22 mouse cellular contexts compared by ENCODE assay signal in the genomic region with DNA sequence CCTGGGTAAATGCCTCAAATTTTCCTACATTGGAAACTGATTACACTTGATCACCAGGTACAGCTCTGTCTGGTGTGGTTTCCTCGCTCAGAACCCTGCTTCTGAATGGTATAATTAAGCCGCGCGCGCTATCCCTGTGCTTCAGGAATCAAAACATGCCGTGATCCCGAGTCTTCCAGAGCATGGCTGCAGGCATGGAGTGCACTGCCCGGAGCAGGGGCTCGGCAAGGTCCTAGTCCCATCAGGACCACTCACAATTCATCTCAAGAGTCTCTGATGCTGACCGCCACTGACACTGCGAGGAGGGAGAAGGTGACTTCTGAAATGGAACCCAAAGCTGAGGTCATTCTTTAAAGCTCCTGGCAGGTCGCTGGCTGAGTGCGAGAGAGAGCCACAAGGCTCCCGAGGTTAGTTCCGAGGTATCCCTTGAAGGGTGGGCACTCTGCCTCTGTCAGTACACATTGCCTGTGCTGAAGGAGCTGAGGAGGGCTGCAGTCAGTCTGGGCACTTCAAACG.
"Had no signal": no experiment of that assay in that cellular context is flagged by ENCODE, and none has a peak within 500 bp of the region (broad histone marks: within the 10 kb centered on the region; RNA-seq: fewer than 3 reads in every experiment).

No protein-coding gene starts in this region.

- H3K4me3 ChIP-seq: layer of hippocampus, adult 2 months; lung, embryonic 15.5 days; megakaryocyte, embryonic 14.5 days; midbrain, embryonic 12.5 days; myocyte; neural tube, embryonic 13.5 days; stomach, embryonic 15.5 days had no signal

- H3K27me3 ChIP-seq: lung, embryonic 15.5 days; megakaryocyte, embryonic 14.5 days; midbrain, embryonic 12.5 days; neural tube, embryonic 13.5 days; stomach, embryonic 15.5 days had no signal

- H3K4me2 ChIP-seq: lung, embryonic 15.5 days; midbrain, embryonic 12.5 days; neural tube, embryonic 13.5 days; stomach, embryonic 15.5 days had no signal

- H3K9me3 ChIP-seq: lung, embryonic 15.5 days; midbrain, embryonic 12.5 days; neural tube, embryonic 13.5 days; stomach, embryonic 15.5 days had no signal

- H3K27ac ChIP-seq: kidney, postnatal 0 days; layer of hippocampus, adult 2 months; liver, embryonic 14.5 days; lung, embryonic 15.5 days; midbrain, embryonic 12.5 days; neural tube, embryonic 13.5 days; stomach, embryonic 15.5 days had no signal

- H3K9ac ChIP-seq: liver, embryonic 14.5 days; lung, embryonic 15.5 days; midbrain, embryonic 12.5 days; neural tube, embryonic 13.5 days; stomach, embryonic 15.5 days had no signal

- H3K4me1 ChIP-seq: lung, embryonic 15.5 days; megakaryocyte, embryonic 14.5 days; stomach, embryonic 15.5 days had no signal

- ATAC-seq: intestine, embryonic 16.5 days had no signal

- DNase-seq: kidney, adult 2 months; kidney, postnatal 25 days; layer of hippocampus, adult 9-11 months; lung, adult 18-20 months; lung, postnatal 10 days; lung, postnatal 36 days; retina, postnatal 1 day; right cerebral cortex, postnatal 25 days; spleen, adult 18-20 months; thymus, adult 2 months; thymus, postnatal 14 days; thymus, postnatal 4 days had no signal

- H3K36me3 ChIP-seq: midbrain, embryonic 12.5 days; neural tube, embryonic 13.5 days; stomach, embryonic 15.5 days had no signal
